ENCODE assay signal across 15 mouse cellular contexts in the genomic region with DNA sequence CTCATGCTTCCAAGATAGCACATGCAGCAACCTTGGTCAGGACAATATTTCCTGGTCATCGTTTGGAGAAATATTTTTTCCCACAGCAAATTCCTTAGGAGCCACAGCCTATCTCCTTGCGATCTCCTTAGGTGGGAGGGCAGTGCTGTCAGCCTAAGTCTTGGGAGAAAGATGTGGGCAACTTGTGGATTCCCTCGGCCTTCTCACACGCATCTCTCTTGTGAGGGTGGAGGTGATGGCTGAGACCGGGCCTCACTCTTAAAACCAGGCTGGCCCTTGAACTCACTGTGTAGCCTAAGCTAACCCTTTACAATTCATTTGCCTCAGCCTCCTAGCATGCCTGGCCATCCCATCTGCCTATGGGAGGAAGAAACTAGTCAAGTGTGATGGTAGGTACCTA. TPM values are rescaled to one million over a fixed set of nuclear protein-coding genes. Genes with fewer than 3 reads are reported as not detected.
DNase-seq lines count a peak whose midpoint lies in the region; ATAC-seq and TF ChIP-seq lines count a peak whose summit lies in the region.
"Had no signal": no experiment of that assay in that cellular context is flagged by ENCODE, and none has a peak within 500 bp of the region (broad histone marks: within the 10 kb centered on the region; RNA-seq: fewer than 3 reads in every experiment).

No protein-coding gene starts in this region.

- no peak for TF ChIP-seq EP300 in lung, postnatal 0 days (IDR thresholded peaks at IDR 0.05)

- no peaks in the 10 kb centered on the region for H3K9me3 ChIP-seq in forebrain, embryonic 10.5 days
- H3K9me3 ChIP-seq in forebrain, embryonic 16.5 days (ENCODE audit: control insufficient read depth, low read length) = no peaks in the 10 kb centered on the region
- peaks cover 3% of the 10 kb centered on the region; the same call in 1 of the 2 replicates for H3K9me3 ChIP-seq in heart, embryonic 15.5 days (replicated peaks)
- no peaks in the 10 kb centered on the region for H3K9me3 ChIP-seq in lung, embryonic 15.5 days
- H3K9me3 ChIP-seq in lung, postnatal 0 days (ENCODE audit: low read length) = no peaks in the 10 kb centered on the region
- H3K9me3 ChIP-seq in stomach, embryonic 15.5 days = no peaks in the 10 kb centered on the region
- H3K9me3 ChIP-seq: liver, embryonic 13.5 days had no signal

- no peak for TF ChIP-seq CTCF in lung, postnatal 0 days (IDR thresholded peaks at IDR 0.05)

- no peak for ATAC-seq in forebrain, embryonic 16.5 days
- ATAC-seq in heart, embryonic 15.5 days (replicated peaks; ENCODE audit: insufficient number of reproducible peaks, insufficient read depth, low FRiP score, low read depth) = no peak
- ATAC-seq in lung, embryonic 15.5 days (ENCODE audit: borderline replicate concordance, extremely low read depth, low FRiP score, low TSS enrichment) = no peak
- ATAC-seq in lung, postnatal 0 days = no peak
- ATAC-seq in stomach, embryonic 15.5 days (ENCODE audit: insufficient read depth, low FRiP score, low read depth) = no peak
- ATAC-seq: hindbrain, postnatal 0 days had no signal

- no peak overlapping the region for H3K4me3 ChIP-seq in forebrain, embryonic 10.5 days
- H3K4me3 ChIP-seq in forebrain, embryonic 16.5 days (replicated peaks; ENCODE audit: low read length) = no peak overlapping the region
- no peak overlapping the region for H3K4me3 ChIP-seq in heart, embryonic 15.5 days
- H3K4me3 ChIP-seq in lung, embryonic 15.5 days = no peak overlapping the region
- no peak overlapping the region for H3K4me3 ChIP-seq in lung, postnatal 0 days (ENCODE audit: low read depth, low read length)
- H3K4me3 ChIP-seq in stomach, embryonic 15.5 days (replicated peaks) = no peak overlapping the region
- H3K4me3 ChIP-seq: liver, embryonic 13.5 days had no signal

- H3K4me2 ChIP-seq in forebrain, embryonic 16.5 days (ENCODE audit: low read length) = no peak overlapping the region
- no peak overlapping the region for H3K4me2 ChIP-seq in heart, embryonic 15.5 days
- no peak overlapping the region for H3K4me2 ChIP-seq in lung, embryonic 15.5 days
- no peak overlapping the region for H3K4me2 ChIP-seq in lung, postnatal 0 days (replicated peaks; ENCODE audit: low read depth, low read length)
- H3K4me2 ChIP-seq in stomach, embryonic 15.5 days = no peak overlapping the region
- H3K4me2 ChIP-seq: liver, embryonic 13.5 days had no signal

- H3K9ac ChIP-seq in forebrain, embryonic 16.5 days (replicated peaks; ENCODE audit: low read depth, low read length) = no peak overlapping the region
- no peak overlapping the region for H3K9ac ChIP-seq in heart, embryonic 15.5 days
- H3K9ac ChIP-seq in lung, embryonic 15.5 days = no peak overlapping the region
- no peak overlapping the region for H3K9ac ChIP-seq in lung, postnatal 0 days (replicated peaks; ENCODE audit: low read depth)
- H3K9ac ChIP-seq in stomach, embryonic 15.5 days = no peak overlapping the region
- H3K9ac ChIP-seq: liver, embryonic 13.5 days had no signal

- H3K27me3 ChIP-seq in forebrain, embryonic 10.5 days (ENCODE audit: poor library complexity, severe bottlenecking) = no peaks in the 10 kb centered on the region
- no peaks in the 10 kb centered on the region for H3K27me3 ChIP-seq in forebrain, embryonic 16.5 days (replicated peaks; ENCODE audit: control insufficient read depth, insufficient read depth, low read length)
- no peaks in the 10 kb centered on the region for H3K27me3 ChIP-seq in heart, embryonic 15.5 days
- H3K27me3 ChIP-seq in lung, embryonic 15.5 days = no peaks in the 10 kb centered on the region
- no peaks in the 10 kb centered on the region for H3K27me3 ChIP-seq in lung, postnatal 0 days (replicated peaks; ENCODE audit: insufficient read depth, low read length)
- no peaks in the 10 kb centered on the region for H3K27me3 ChIP-seq in stomach, embryonic 15.5 days (replicated peaks)
- H3K27me3 ChIP-seq: liver, embryonic 13.5 days had no signal

- peaks cover 19% of the 10 kb centered on the region for H3K4me1 ChIP-seq in forebrain, embryonic 10.5 days
- no peaks in the 10 kb centered on the region for H3K4me1 ChIP-seq in forebrain, embryonic 16.5 days (replicated peaks; ENCODE audit: control insufficient read depth, insufficient read depth, low read length)
- H3K4me1 ChIP-seq in heart, embryonic 15.5 days (replicated peaks) = peaks cover 38% of the 10 kb centered on the region
- H3K4me1 ChIP-seq in lung, embryonic 15.5 days = peaks cover 22% of the 10 kb centered on the region
- H3K4me1 ChIP-seq in lung, postnatal 0 days (ENCODE audit: insufficient read depth, low read depth, low read length) = peaks cover 10% of the 10 kb centered on the region; the same call in 1 of the 2 replicates
- 0 out of 2 replicates have a peak, but pooled peaks cover 13% of the 10 kb centered on the region for H3K4me1 ChIP-seq in stomach, embryonic 15.5 days

- H3K36me3 ChIP-seq in forebrain, embryonic 10.5 days (replicated peaks) = no peaks in the 10 kb centered on the region
- H3K36me3 ChIP-seq in forebrain, embryonic 16.5 days (ENCODE audit: control insufficient read depth, insufficient read depth) = no peaks in the 10 kb centered on the region
- H3K36me3 ChIP-seq in heart, embryonic 15.5 days = no peaks in the 10 kb centered on the region
- H3K36me3 ChIP-seq in lung, embryonic 15.5 days = no peaks in the 10 kb centered on the region
- no peaks in the 10 kb centered on the region for H3K36me3 ChIP-seq in lung, postnatal 0 days (ENCODE audit: insufficient read depth, low read length)
- no peaks in the 10 kb centered on the region for H3K36me3 ChIP-seq in stomach, embryonic 15.5 days
- H3K36me3 ChIP-seq: liver, embryonic 13.5 days had no signal

- 94% methylated on average over 5 of the region's 5 CpGs for WGBS in forebrain, embryonic 10.5 days
- 94% methylated on average over 5 of the region's 5 CpGs for WGBS in forebrain, embryonic 16.5 days
- 77% methylated on average over 5 of the region's 5 CpGs for WGBS in heart, embryonic 15.5 days
- WGBS in lung, embryonic 15.5 days = 74% methylated on average over 5 of the region's 5 CpGs
- WGBS in lung, postnatal 0 days = 85% methylated on average over 5 of the region's 5 CpGs
- 83% methylated on average over 5 of the region's 5 CpGs for WGBS in stomach, embryonic 15.5 days

- H3K27ac ChIP-seq in forebrain, embryonic 10.5 days = no peak overlapping the region
- H3K27ac ChIP-seq in forebrain, embryonic 16.5 days (ENCODE audit: low read length) = no peak overlapping the region
- peak overlapping the region; percentile 51 for H3K27ac ChIP-seq in heart, embryonic 15.5 days
- 0 out of 2 replicates have a peak overlapping the region, but pooled peaks have one; percentile 22 for H3K27ac ChIP-seq in lung, embryonic 15.5 days
- no peak overlapping the region for H3K27ac ChIP-seq in lung, postnatal 0 days (ENCODE audit: low read length)
- H3K27ac ChIP-seq in stomach, embryonic 15.5 days = peak overlapping the region; percentile 31; the same call in 1 of the 2 replicates
- H3K27ac ChIP-seq: liver, embryonic 13.5 days had no signal

- intact Hi-C loops in heart, postnatal 25 days (cut with DNase I) = loop anchor here (2.0 to 5.0 kb wide), 5 partner anchors 69 to 339 kb away; no protein-coding TSS in a partner anchor

- DNase-seq in forebrain, embryonic 10.5 days (ENCODE audit: extremely low spot score, low spot score) = peak; percentile 12
- DNase-seq in heart, postnatal 25 days (ENCODE audit: low spot score) = no peak
- DNase-seq in lung, postnatal 0 days (ENCODE audit: low spot score) = no peak
- no peak for DNase-seq in cerebellum, adult 18-20 months
- DNase-seq: cerebellum, postnatal 14 days; left cerebral cortex, postnatal 4 days; liver, embryonic 13.5 days; lung, postnatal 4 days; midbrain, embryonic 14.5 days; thymus, postnatal 4 days had no signal

RNA-seq across cellular contexts. Expression of a gene that starts 25.9 kb away (rescaled TPM):
- 294 and 298 TPM in 2 replicates for polyA plus RNA-seq in forebrain, embryonic 10.5 days (2016; fragmentation: Nextera tagmentation; extraction: Ambion mirVana)
- 191 and 193 TPM in 2 replicates for polyA plus RNA-seq in forebrain, embryonic 16.5 days (2015; fragmentation: Nextera tagmentation; extraction: Ambion mirVana)
- polyA plus RNA-seq in heart, embryonic 15.5 days (2015; fragmentation: Nextera tagmentation; extraction: Ambion mirVana) = 183 TPM in 2 replicates
- total RNA-seq in heart, postnatal 25 days (2021) = 10 to 100 TPM; 76.2 to 76.4 TPM
- 208 TPM in 2 replicates for polyA plus RNA-seq in lung, embryonic 15.5 days (2015; fragmentation: Nextera tagmentation; extraction: Ambion mirVana)
- 138 and 155 TPM in 2 replicates for polyA plus RNA-seq in lung, postnatal 0 days (2015; fragmentation: Nextera tagmentation; extraction: Ambion mirVana)
- polyA plus RNA-seq in stomach, embryonic 15.5 days (2015; fragmentation: Nextera tagmentation; extraction: Ambion mirVana) = 226 and 231 TPM in 2 replicates

RNA-seq across cellular contexts. Expression of a gene that starts 51.2 kb away (rescaled TPM):
- 26.1 and 26.5 TPM in 2 replicates for polyA plus RNA-seq in forebrain, embryonic 10.5 days (2016; fragmentation: Nextera tagmentation; extraction: Ambion mirVana)
- polyA plus RNA-seq in forebrain, embryonic 16.5 days (2015; fragmentation: Nextera tagmentation; extraction: Ambion mirVana) = 23.8 and 23.9 TPM in 2 replicates
- 11.6 and 12.0 TPM in 2 replicates for polyA plus RNA-seq in heart, embryonic 15.5 days (2015; fragmentation: Nextera tagmentation; extraction: Ambion mirVana)
- 1 to 10 TPM; 2.6 to 2.8 TPM for total RNA-seq in heart, postnatal 25 days (2021)
- polyA plus RNA-seq in lung, embryonic 15.5 days (2015; fragmentation: Nextera tagmentation; extraction: Ambion mirVana) = 22.7 and 23.2 TPM in 2 replicates
- polyA plus RNA-seq in lung, postnatal 0 days (2015; fragmentation: Nextera tagmentation; extraction: Ambion mirVana) = 15.5 and 18.9 TPM in 2 replicates
- polyA plus RNA-seq in stomach, embryonic 15.5 days (2015; fragmentation: Nextera tagmentation; extraction: Ambion mirVana) = 24.3 and 26.5 TPM in 2 replicates

Comparison
In these comparisons a context has a peak if more than half of its experiments do, and no peak if none do; other contexts are left out.
1. H3K27ac ChIP-seq: peak in heart, embryonic 15.5 days (single experiment), lung, embryonic 15.5 days (single experiment) and stomach, embryonic 15.5 days (single experiment); none in forebrain, embryonic 10.5 days (single experiment), forebrain, embryonic 16.5 days (single experiment) and lung, postnatal 0 days (single experiment).